Mouse (Mus musculus) midbrain, embryonic 13.5 days (tissue): ENCODE measurements around the gene Foxl1. TPM values are rescaled to one million over a fixed set of nuclear protein-coding genes. Genes with fewer than 3 reads are reported as not detected.
"Not testable (repeated sequence)": the region's sequence is repeated elsewhere in the genome, so short reads cannot be mapped to it uniquely, and the experiment has no call there.

ENCODE experiments used
- ATAC-seq: fragments of 200-750 bp; cut with Nextera tagmentation; 2 replicates; pipeline ENCODE4 v1.8.0; 2017; ENCODE audit warnings: mild to moderate bottlenecking, moderate TSS enrichment, moderate library complexity
- H3K27ac ChIP-seq: fragments of 300-500 bp; sonication (generic); 2 replicates; pipeline ENCODE4 v1.5.1; 2015; ENCODE audit warnings: inconsistent platforms, mild to moderate bottlenecking, moderate library complexity
- H3K27me3 ChIP-seq: fragments of 300-500 bp; sonication (generic); 2 replicates; pipeline ENCODE4 v1.6.1; 2015; ENCODE audit warnings: mild to moderate bottlenecking, inconsistent platforms
- H3K36me3 ChIP-seq: fragments of 300-500 bp; sonication (generic); 2 replicates; pipeline ENCODE4 v1.6.1; 2015; ENCODE audit warnings: mild to moderate bottlenecking, inconsistent platforms
- H3K4me1 ChIP-seq: fragments of 300-500 bp; sonication (generic); replicated peaks from 2 replicates; pipeline ENCODE4 v1.6.1; 2015; ENCODE audit warnings: inconsistent platforms
- H3K4me2 ChIP-seq: fragments of 300-500 bp; sonication (generic); replicated peaks from 2 replicates; pipeline ENCODE4 v1.6.1; 2015; ENCODE audit warnings: moderate library complexity, mild to moderate bottlenecking, inconsistent platforms
- H3K4me3 ChIP-seq: fragments of 300-500 bp; sonication (generic); replicated peaks from 2 replicates; pipeline ENCODE4 v1.5.1; 2015; ENCODE audit warnings: mild to moderate bottlenecking, inconsistent platforms
- H3K9ac ChIP-seq: fragments of 300-500 bp; sonication (generic); replicated peaks from 2 replicates; pipeline ENCODE4 v1.6.1; 2015; ENCODE audit warnings: mild to moderate bottlenecking, inconsistent platforms
- H3K9me3 ChIP-seq: fragments of 300-500 bp; sonication (generic); 2 replicates; pipeline ENCODE4 v1.6.1; 2016; ENCODE audit warnings: mild to moderate bottlenecking, inconsistent platforms
- WGBS: fragments of 180-500 bp; shearing (Covaris S2); methylation state at CpG from one replicate; pipeline ENCODE4 v1.1.7; 2015; 5-methylcytosine and 5-hydroxymethylcytosine counted together
- polyA plus RNA-seq: library from polyadenylated mRNA; unstranded; fragments of >200 nt; fragmentation: Nextera tagmentation; extraction: Ambion mirVana; gene quantifications from 2 replicates; pipeline ENCODE4 v1.2.1, GENCODE M21; 2015

The Foxl1 gene
- polyA plus RNA-seq, 1 experiment from 2014 or later, result 0.13 TPM

- no peak for ATAC-seq
- Histone ChIP-seq H3K4me2 (peak overlapping the region; percentile 33; the same call in 1 of the 2 replicates), H3K4me1 (peaks cover 24% of the 10 kb centered on the region), H3K27ac (no peak overlapping the region), H3K4me3 (no peak overlapping the region), H3K36me3 (no peaks in the 10 kb centered on the region), H3K27me3 (peaks cover 95% of the 10 kb centered on the region), H3K9me3 (no peaks in the 10 kb centered on the region), H3K9ac (no peak overlapping the region)
- WGBS, result 13% methylated on average over 16 of the region's 16 CpGs
Measured at GRCm38 (mm10) chr8:121129265-121129940, 1.7 kb downstream of the Foxl1 start.

- Histone ChIP-seq H3K4me2 (no peak overlapping the region), H3K36me3 (no peaks in the 10 kb centered on the region), H3K27ac (no peak overlapping the region), H3K9ac (no peak overlapping the region), H3K4me1 (peaks cover 21% of the 10 kb centered on the region), H3K4me3 (no peak overlapping the region), H3K9me3 (no peaks in the 10 kb centered on the region), H3K27me3 (peaks cover 87% of the 10 kb centered on the region)
- WGBS, result 35% methylated on average over 5 of the region's 5 CpGs
- ATAC-seq, result no peak
Measured at GRCm38 (mm10) chr8:121130522-121130921, 2.8 kb downstream of the Foxl1 start.

- no peak overlapping the region for H3K4me3 ChIP-seq
- peaks cover 5% of the 10 kb centered on the region; the same call in 1 of the 2 replicates for H3K9me3 ChIP-seq
- 61% methylated on average over 5 of the region's 5 CpGs for WGBS
- H3K4me1 ChIP-seq, result peaks cover 12% of the 10 kb centered on the region
- no peak for ATAC-seq
- no peaks in the 10 kb centered on the region for H3K36me3 ChIP-seq
- H3K9ac ChIP-seq, result no peak overlapping the region
- no peak overlapping the region for H3K4me2 ChIP-seq
- H3K27ac ChIP-seq, result no peak overlapping the region
- H3K27me3 ChIP-seq, result peaks cover 62% of the 10 kb centered on the region
Measured at GRCm38 (mm10) chr8:121132961-121133513, 5.3 kb downstream of the Foxl1 start.

GRCm38 (mm10) chr8:121134102-121134501 is 6.4 kb downstream of the Foxl1 start:
- Histone ChIP-seq H3K27ac (no peak overlapping the region), H3K4me2 (no peak overlapping the region), H3K27me3 (peaks cover 51% of the 10 kb centered on the region), H3K9ac (no peak overlapping the region), H3K4me1 (peaks cover 2% of the 10 kb centered on the region; the same call in 1 of the 2 replicates), H3K4me3 (no peak overlapping the region), H3K9me3 (peaks cover 9% of the 10 kb centered on the region), H3K36me3 (no peaks in the 10 kb centered on the region)
- 90% methylated on average over 10 of the region's 10 CpGs for WGBS
- no peak for ATAC-seq

- Histone ChIP-seq H3K9me3 (peaks cover 9% of the 10 kb centered on the region), H3K27ac (no peak overlapping the region), H3K36me3 (no peaks in the 10 kb centered on the region), H3K4me1 (no peaks in the 10 kb centered on the region), H3K4me2 (no peak overlapping the region), H3K27me3 (peaks cover 47% of the 10 kb centered on the region), H3K4me3 (no peak overlapping the region), H3K9ac (no peak overlapping the region)
- no peak for ATAC-seq
- WGBS, result 86% methylated on average over 11 of the region's 11 CpGs
Measured at GRCm38 (mm10) chr8:121134512-121134911, 6.8 kb downstream of the Foxl1 start.

GRCm38 (mm10) chr8:121136856-121137255 is 9.1 kb downstream of the Foxl1 start:
- no peaks in the 10 kb centered on the region for H3K4me1 ChIP-seq
- peaks cover 9% of the 10 kb centered on the region for H3K9me3 ChIP-seq
- no peak overlapping the region for H3K9ac ChIP-seq
- no peak overlapping the region for H3K27ac ChIP-seq
- WGBS, result 92% methylated on average over 6 of the region's 6 CpGs
- H3K4me3 ChIP-seq, result no peak overlapping the region
- no peak overlapping the region for H3K4me2 ChIP-seq
- no peak for ATAC-seq
- peaks cover 25% of the 10 kb centered on the region for H3K27me3 ChIP-seq
- no peaks in the 10 kb centered on the region for H3K36me3 ChIP-seq

- H3K9ac ChIP-seq, H3K4me2 ChIP-seq, H3K4me3 ChIP-seq, H3K36me3 ChIP-seq, H3K27ac ChIP-seq, H3K27me3 ChIP-seq, ATAC-seq, H3K9me3 ChIP-seq, H3K4me1 ChIP-seq: not testable (repeated sequence)
- 79% methylated on average over 4 of the region's 6 CpGs for WGBS
Measured at GRCm38 (mm10) chr8:121145457-121146134, 17.9 kb downstream of the Foxl1 start.

GRCm38 (mm10) chr8:121148573-121149083 is 20.9 kb downstream of the Foxl1 start:
- no peaks in the 10 kb centered on the region for H3K4me1 ChIP-seq
- ATAC-seq, result no peak
- no peak overlapping the region for H3K27ac ChIP-seq
- H3K9ac ChIP-seq, result no peak overlapping the region
- no peaks in the 10 kb centered on the region for H3K36me3 ChIP-seq
- H3K4me2 ChIP-seq, result no peak overlapping the region
- H3K9me3 ChIP-seq, result no peaks in the 10 kb centered on the region
- H3K4me3 ChIP-seq, result no peak overlapping the region
- 50% methylated on average over 8 of the region's 8 CpGs for WGBS
- H3K27me3 ChIP-seq, result no peaks in the 10 kb centered on the region

GRCm38 (mm10) chr8:121152394-121152793 is 24.7 kb downstream of the Foxl1 start:
- no peaks in the 10 kb centered on the region for H3K9me3 ChIP-seq
- no peaks in the 10 kb centered on the region for H3K4me1 ChIP-seq
- no peaks in the 10 kb centered on the region for H3K27me3 ChIP-seq
- H3K27ac ChIP-seq, result no peak overlapping the region
- H3K36me3 ChIP-seq, result no peaks in the 10 kb centered on the region
- H3K9ac ChIP-seq, result no peak overlapping the region
- ATAC-seq, result no peak
- H3K4me2 ChIP-seq, result no peak overlapping the region
- no peak overlapping the region for H3K4me3 ChIP-seq
- WGBS, result 75% methylated on average over 12 of the region's 12 CpGs

- H3K4me1 ChIP-seq, result no peaks in the 10 kb centered on the region
- H3K4me3 ChIP-seq, result no peak overlapping the region
- H3K4me2 ChIP-seq, result no peak overlapping the region
- no peak for ATAC-seq
- no peaks in the 10 kb centered on the region for H3K36me3 ChIP-seq
- H3K27me3 ChIP-seq, result no peaks in the 10 kb centered on the region
- WGBS, result 87% methylated on average over 7 of the region's 7 CpGs
- no peak overlapping the region for H3K27ac ChIP-seq
- no peak overlapping the region for H3K9ac ChIP-seq
- H3K9me3 ChIP-seq, result no peaks in the 10 kb centered on the region
Measured at GRCm38 (mm10) chr8:121156990-121157491, 29.3 kb downstream of the Foxl1 start.

GRCm38 (mm10) chr8:121158812-121159211 is 31.1 kb downstream of the Foxl1 start:
- 77% methylated on average over 13 of the region's 13 CpGs for WGBS
- H3K9ac ChIP-seq, result no peak overlapping the region
- no peaks in the 10 kb centered on the region for H3K36me3 ChIP-seq
- no peak overlapping the region for H3K4me3 ChIP-seq
- H3K4me2 ChIP-seq, result no peak overlapping the region
- H3K27ac ChIP-seq, result no peak overlapping the region
- no peaks in the 10 kb centered on the region for H3K27me3 ChIP-seq
- no peaks in the 10 kb centered on the region for H3K4me1 ChIP-seq
- H3K9me3 ChIP-seq, result no peaks in the 10 kb centered on the region
- ATAC-seq, result no peak

GRCm38 (mm10) chr8:121161437-121161836 is 33.7 kb downstream of the Foxl1 start:
- no peak overlapping the region for H3K4me2 ChIP-seq
- H3K27ac ChIP-seq, result no peak overlapping the region
- H3K4me1 ChIP-seq, result no peaks in the 10 kb centered on the region
- WGBS, result 94% methylated on average over 5 of the region's 5 CpGs
- no peak overlapping the region for H3K9ac ChIP-seq
- no peaks in the 10 kb centered on the region for H3K36me3 ChIP-seq
- no peaks in the 10 kb centered on the region for H3K27me3 ChIP-seq
- H3K4me3 ChIP-seq, result no peak overlapping the region
- ATAC-seq, result no peak
- H3K9me3 ChIP-seq, result no peaks in the 10 kb centered on the region
